Mouse (Mus musculus): ENCODE data around the gene Catsper3. TPM values are rescaled to one million over a fixed set of nuclear protein-coding genes. Genes with fewer than 3 reads are reported as not detected.

The Catsper3 gene
- polyA plus RNA-seq (2012) = not detected in 2 replicates

GRCm38 (mm10) chr13:55784268-55784667, at the start of gene Catsper3:
TSS of gene Catsper3 (plus strand) at chr13:55784568.
- Histone ChIP-seq H3K4me1 (ENCODE audit: control insufficient read depth) (no peaks in the 10 kb centered on the region), H3K36me3 (ENCODE audit: control insufficient read depth) (no peaks in the 10 kb centered on the region), H3K4me3 (replicated peaks) (no peak within 1 kb of the TSS), H3K27me3 (ENCODE audit: control insufficient read depth) (no peaks in the 10 kb centered on the region), H3K9me3 (ENCODE audit: control insufficient read depth, low read length) (peaks cover 10% of the 10 kb centered on the region)
- TF ChIP-seq GATA1 (IDR thresholded peaks at IDR 0.05; ENCODE audit: low read length) = no peak
- TF ChIP-seq TAL1 (IDR thresholded peaks at IDR 0.05; ENCODE audit: low read length) = no peak

DNA sequence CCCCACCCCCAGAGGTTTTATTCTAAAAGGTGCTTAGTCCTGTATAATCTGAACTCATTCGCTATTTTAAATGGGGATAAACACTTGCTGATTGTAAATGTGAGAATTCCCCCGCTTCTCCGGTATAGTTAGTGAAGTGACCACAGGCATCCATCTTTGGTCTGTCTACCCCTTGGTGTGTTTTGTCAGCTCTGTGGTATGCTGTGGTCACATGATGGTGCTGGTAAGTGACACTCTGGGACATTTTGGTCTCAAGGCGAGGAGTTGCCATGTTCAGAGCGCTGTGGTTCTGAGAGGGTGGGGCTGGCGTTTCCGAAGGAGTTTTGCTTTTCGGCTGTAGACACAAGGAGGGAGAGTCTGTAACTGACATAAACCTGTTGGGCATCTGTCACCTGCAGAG, 46.5 kb upstream of the Catsper3 start:
- H3K27me3 ChIP-seq (ENCODE audit: control insufficient read depth) = no peaks in the 10 kb centered on the region
- no peak overlapping the region for H3K4me3 ChIP-seq (replicated peaks)
- no peaks in the 10 kb centered on the region; the same call in 1 of the 2 replicates for H3K4me1 ChIP-seq (ENCODE audit: control insufficient read depth)
- peaks cover 18% of the 10 kb centered on the region for H3K36me3 ChIP-seq (ENCODE audit: control insufficient read depth)
- no peaks in the 10 kb centered on the region for H3K9me3 ChIP-seq (ENCODE audit: control insufficient read depth, low read length)
- TF ChIP-seq GATA1 (IDR thresholded peaks at IDR 0.05; ENCODE audit: low read length) (no peak), TAL1 (IDR thresholded peaks at IDR 0.05; ENCODE audit: low read length) (no peak)

DNA sequence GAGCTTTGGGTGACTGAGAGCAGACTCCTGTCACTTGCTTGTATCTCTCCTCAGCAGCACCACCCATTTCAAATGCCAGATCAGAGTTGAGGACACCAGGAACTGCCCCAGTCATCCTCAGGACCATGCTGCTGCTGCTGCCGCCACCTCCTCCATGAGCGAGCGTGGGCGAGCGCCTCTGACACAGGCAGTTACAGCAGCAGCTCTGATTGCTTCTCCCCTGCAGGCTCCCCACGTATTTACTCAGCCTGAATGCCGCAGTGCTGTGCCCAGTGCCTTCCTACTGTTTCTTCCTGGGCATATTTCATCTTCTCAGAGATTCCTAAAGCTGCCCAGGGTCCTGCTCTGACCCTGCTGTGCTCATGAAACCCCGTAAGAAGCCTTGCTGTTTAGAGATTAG, 42.1 kb upstream of the Catsper3 start:
- Histone ChIP-seq H3K9me3 (ENCODE audit: control insufficient read depth, low read length) (no peaks in the 10 kb centered on the region; the same call in 1 of the 2 replicates), H3K36me3 (ENCODE audit: control insufficient read depth) (peaks cover 12% of the 10 kb centered on the region), H3K4me3 (replicated peaks) (no peak overlapping the region), H3K27me3 (ENCODE audit: control insufficient read depth) (no peaks in the 10 kb centered on the region), H3K4me1 (ENCODE audit: control insufficient read depth) (no peaks in the 10 kb centered on the region)
- no peak for TF ChIP-seq GATA1 (IDR thresholded peaks at IDR 0.05; ENCODE audit: low read length)
- TF ChIP-seq TAL1 (IDR thresholded peaks at IDR 0.05; ENCODE audit: low read length) = no peak

- no peaks in the 10 kb centered on the region for H3K27me3 ChIP-seq (ENCODE audit: control insufficient read depth)
- TF ChIP-seq GATA1 (IDR thresholded peaks at IDR 0.05; ENCODE audit: low read length) (no peak), TAL1 (IDR thresholded peaks at IDR 0.05; ENCODE audit: low read length) (no peak)
Measured at GRCm38 (mm10) chr13:55754380-55754779, 30.0 kb upstream of the Catsper3 start.

GRCm38 (mm10) chr13:55756789-55757188, 27.6 kb upstream of the Catsper3 start:
- Histone ChIP-seq H3K27me3 (ENCODE audit: control insufficient read depth) (no peaks in the 10 kb centered on the region), H3K4me3 (replicated peaks) (no peak overlapping the region), H3K36me3 (ENCODE audit: control insufficient read depth) (no peaks in the 10 kb centered on the region), H3K4me1 (ENCODE audit: control insufficient read depth) (peaks cover 2% of the 10 kb centered on the region; the same call in 1 of the 2 replicates), H3K9me3 (ENCODE audit: control insufficient read depth, low read length) (no peaks in the 10 kb centered on the region)
- TF ChIP-seq TAL1 (IDR thresholded peaks at IDR 0.05; ENCODE audit: low read length) (no peak), GATA1 (IDR thresholded peaks at IDR 0.05; ENCODE audit: low read length) (no peak)

More at GRCm38 (mm10) chr13:55754380-55754779, 30.0 kb upstream of the Catsper3 start:
- H3K4me1 ChIP-seq (ENCODE audit: control insufficient read depth) = peaks cover 2% of the 10 kb centered on the region; the same call in 1 of the 2 replicates
- H3K36me3 ChIP-seq (ENCODE audit: control insufficient read depth) = no peaks in the 10 kb centered on the region
- H3K4me3 ChIP-seq (replicated peaks) = no peak overlapping the region
- H3K9me3 ChIP-seq (ENCODE audit: control insufficient read depth, low read length) = no peaks in the 10 kb centered on the region

- Histone ChIP-seq H3K9me3 (ENCODE audit: control insufficient read depth, low read length) (no peaks in the 10 kb centered on the region), H3K36me3 (ENCODE audit: control insufficient read depth) (no peaks in the 10 kb centered on the region), H3K4me3 (replicated peaks) (no peak overlapping the region), H3K4me1 (ENCODE audit: control insufficient read depth) (peaks cover 2% of the 10 kb centered on the region; the same call in 1 of the 2 replicates), H3K27me3 (ENCODE audit: control insufficient read depth) (no peaks in the 10 kb centered on the region)
- no peak for TF ChIP-seq GATA1 (IDR thresholded peaks at IDR 0.05; ENCODE audit: low read length)
Measured at GRCm38 (mm10) chr13:55757645-55758044, 26.7 kb upstream of the Catsper3 start.

DNA sequence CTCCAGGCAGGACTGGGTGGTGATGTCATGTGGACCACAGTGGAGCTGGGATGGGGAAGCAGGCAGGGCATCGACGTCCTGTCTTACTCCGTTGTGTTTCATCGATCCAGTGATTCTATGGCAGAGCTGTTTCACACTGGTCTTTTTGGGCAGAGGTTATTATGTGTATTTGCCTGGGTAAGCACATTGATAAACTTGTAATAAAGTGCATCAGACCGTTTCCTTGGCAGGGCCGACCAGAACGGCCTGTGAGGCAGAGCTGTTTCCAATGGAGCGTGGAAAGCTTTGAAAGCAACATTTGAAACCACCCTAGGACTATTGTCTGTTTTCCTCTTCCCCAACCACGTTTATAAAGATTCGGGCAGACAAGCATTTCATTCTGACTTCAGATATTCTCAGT, 23.8 kb upstream of the Catsper3 start:
- Histone ChIP-seq H3K4me3 (replicated peaks) (no peak overlapping the region), H3K9me3 (ENCODE audit: control insufficient read depth, low read length) (no peaks in the 10 kb centered on the region), H3K36me3 (ENCODE audit: control insufficient read depth) (no peaks in the 10 kb centered on the region), H3K27me3 (ENCODE audit: control insufficient read depth) (no peaks in the 10 kb centered on the region), H3K4me1 (ENCODE audit: control insufficient read depth) (peaks cover 2% of the 10 kb centered on the region; the same call in 1 of the 2 replicates)
- no peak for TF ChIP-seq TAL1 (IDR thresholded peaks at IDR 0.05; ENCODE audit: low read length)

DNA sequence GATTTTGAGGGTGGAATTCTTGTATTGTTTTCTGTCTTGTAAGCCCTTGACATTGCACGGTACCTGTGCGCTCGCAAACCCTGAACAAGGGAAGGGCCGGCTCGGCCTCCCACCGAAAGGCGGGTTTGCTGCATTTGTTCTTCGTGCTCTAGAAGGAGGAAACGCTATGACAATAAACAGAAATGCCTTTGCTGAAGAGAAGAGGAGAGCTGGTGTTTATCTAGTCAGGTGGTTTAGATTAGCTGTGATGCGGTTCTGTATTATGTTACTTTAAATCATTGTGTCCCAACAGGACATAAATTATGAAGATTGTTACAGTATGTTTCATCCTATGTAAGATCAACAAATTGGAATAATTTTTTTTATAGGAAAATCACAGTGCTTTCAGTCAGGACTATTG, 22.9 kb upstream of the Catsper3 start:
- peaks cover 2% of the 10 kb centered on the region; the same call in 1 of the 2 replicates for H3K4me1 ChIP-seq (ENCODE audit: control insufficient read depth)
- no peaks in the 10 kb centered on the region for H3K27me3 ChIP-seq (ENCODE audit: control insufficient read depth)
- no peaks in the 10 kb centered on the region for H3K9me3 ChIP-seq (ENCODE audit: control insufficient read depth, low read length)
- no peak overlapping the region for H3K4me3 ChIP-seq (replicated peaks)
- H3K36me3 ChIP-seq (ENCODE audit: control insufficient read depth) = no peaks in the 10 kb centered on the region
- TF ChIP-seq TAL1 (IDR thresholded peaks at IDR 0.05; ENCODE audit: low read length) (no peak), GATA1 (IDR thresholded peaks at IDR 0.05; ENCODE audit: low read length) (no peak)

GRCm38 (mm10) chr13:55774352-55774751, 10.0 kb upstream of the Catsper3 start:
- H3K4me1 ChIP-seq (ENCODE audit: control insufficient read depth) = no peaks in the 10 kb centered on the region
- TF ChIP-seq TAL1 (IDR thresholded peaks at IDR 0.05; ENCODE audit: low read length) (no peak), GATA1 (IDR thresholded peaks at IDR 0.05; ENCODE audit: low read length) (no peak)
- H3K9me3 ChIP-seq (ENCODE audit: control insufficient read depth, low read length) = peaks cover 10% of the 10 kb centered on the region
- no peak overlapping the region for H3K4me3 ChIP-seq (replicated peaks)
- H3K27me3 ChIP-seq (ENCODE audit: control insufficient read depth) = no peaks in the 10 kb centered on the region
- H3K36me3 ChIP-seq (ENCODE audit: control insufficient read depth) = peaks cover 5% of the 10 kb centered on the region

DNA sequence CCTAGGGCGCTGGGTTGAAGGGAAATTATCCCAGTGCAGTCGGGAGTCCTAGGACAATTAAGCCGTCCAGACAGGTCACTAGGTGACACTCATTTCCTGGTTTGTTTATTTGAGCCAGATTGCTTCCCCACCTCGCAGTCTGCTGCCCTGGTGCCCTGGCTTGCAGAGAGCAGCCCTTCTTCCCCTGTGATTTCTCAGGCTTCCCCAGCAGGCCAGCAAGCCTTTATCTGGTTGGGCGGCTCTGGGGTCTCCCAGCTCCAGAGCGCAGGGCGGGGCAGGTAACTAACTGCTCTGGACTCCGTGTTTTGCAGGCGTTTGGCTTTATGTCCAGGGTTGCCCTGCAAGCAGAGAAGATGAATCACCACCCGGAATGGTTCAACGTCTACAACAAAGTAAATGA, 9.3 kb upstream of the Catsper3 start:
- peaks cover 5% of the 10 kb centered on the region for H3K36me3 ChIP-seq (ENCODE audit: control insufficient read depth)
- TF ChIP-seq GATA1 (IDR thresholded peaks at IDR 0.05; ENCODE audit: low read length) (no peak), TAL1 (IDR thresholded peaks at IDR 0.05; ENCODE audit: low read length) (no peak)
- H3K9me3 ChIP-seq (ENCODE audit: control insufficient read depth, low read length) = peaks cover 10% of the 10 kb centered on the region
- no peaks in the 10 kb centered on the region for H3K27me3 ChIP-seq (ENCODE audit: control insufficient read depth)
- no peaks in the 10 kb centered on the region for H3K4me1 ChIP-seq (ENCODE audit: control insufficient read depth)
- no peak overlapping the region for H3K4me3 ChIP-seq (replicated peaks)
